Mouse (Mus musculus): ENCODE results near the gene Kmt5a. TPM values are rescaled to one million over a fixed set of nuclear protein-coding genes. Genes with fewer than 3 reads are reported as not detected.

The Kmt5a gene
- polyA plus RNA-seq, 1 experiment = 76.5 TPM

DNA sequence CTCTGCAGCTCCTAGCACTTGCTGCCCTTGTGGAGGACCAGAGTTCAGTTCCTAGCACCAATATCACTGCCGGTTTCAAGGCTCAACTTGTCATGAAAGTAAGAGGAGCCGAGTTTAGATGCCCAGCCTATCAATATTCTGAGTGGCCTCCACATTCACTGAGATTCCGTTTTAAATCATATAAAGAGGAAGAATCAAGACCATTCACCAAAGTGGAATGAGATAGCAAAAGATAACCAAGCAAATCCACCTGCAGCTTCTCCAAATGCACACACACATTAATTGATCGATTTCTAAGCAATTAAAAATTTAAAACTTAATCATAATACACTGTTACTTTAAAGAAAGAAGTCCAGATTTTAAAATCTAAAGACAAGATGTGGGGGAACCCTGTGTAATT, 42.0 kb downstream of the Kmt5a start:
- no peak for DNase-seq
- TF ChIP-seq POLR2A (IDR thresholded peaks at IDR 0.05; ENCODE audit: control insufficient read depth, extremely low read depth, insufficient read depth, low read length, poor library complexity) = no peak
- no peak for TF ChIP-seq CTCF (IDR thresholded peaks at IDR 0.05; ENCODE audit: borderline replicate concordance, control insufficient read depth, extremely low read depth, insufficient read depth, low read length, poor library complexity)
- Histone ChIP-seq H3K36me3 (ENCODE audit: control insufficient read depth, insufficient read depth, low read length) (no peaks in the 10 kb centered on the region), H3K27ac (ENCODE audit: control insufficient read depth, insufficient read depth, low read length) (no peak overlapping the region), H3K4me1 (replicated peaks; ENCODE audit: control insufficient read depth, insufficient read depth, low read length) (peaks cover 37% of the 10 kb centered on the region), H3K4me3 (ENCODE audit: control insufficient read depth, insufficient read depth, low read length) (no peak overlapping the region), H3K27me3 (ENCODE audit: control insufficient read depth, insufficient read depth, low read length) (no peaks in the 10 kb centered on the region)
- WGBS = 92% methylated on average over 4 of the region's 4 CpGs

DNA sequence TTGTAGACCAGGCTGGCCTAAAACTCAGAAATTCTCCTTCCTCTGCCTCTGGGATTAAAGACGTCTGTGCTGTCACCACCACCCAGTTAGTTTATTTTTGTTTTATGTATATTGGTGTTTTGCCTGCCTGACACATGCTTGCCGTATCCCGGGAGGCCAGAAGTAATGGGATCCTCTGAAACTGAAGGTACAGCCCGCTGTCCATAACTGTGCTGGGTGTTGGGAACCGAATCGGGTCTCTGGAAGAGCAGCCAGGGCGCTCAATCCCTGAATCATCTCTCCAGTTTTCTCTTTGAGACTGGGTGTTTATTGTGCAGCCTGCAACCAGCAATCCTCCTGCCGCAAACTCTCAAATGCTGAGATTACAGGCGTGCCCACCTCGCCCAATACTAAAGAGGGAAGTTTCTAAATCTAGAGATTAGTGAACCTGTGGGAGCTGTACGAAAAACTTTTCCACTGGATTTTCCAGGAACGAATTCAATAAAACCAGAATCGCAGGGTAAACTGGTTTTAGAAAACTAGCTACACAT, 42.8 kb downstream of the Kmt5a start:
- DNase-seq = peak; percentile 42
- TF ChIP-seq POLR2A (IDR thresholded peaks at IDR 0.05; ENCODE audit: control insufficient read depth, extremely low read depth, insufficient read depth, low read length, poor library complexity) (no peak), CTCF (IDR thresholded peaks at IDR 0.05; ENCODE audit: borderline replicate concordance, control insufficient read depth, extremely low read depth, insufficient read depth, low read length, poor library complexity) (no peak)
- no peaks in the 10 kb centered on the region for H3K27me3 ChIP-seq (ENCODE audit: control insufficient read depth, insufficient read depth, low read length)
- H3K4me3 ChIP-seq (ENCODE audit: control insufficient read depth, insufficient read depth, low read length) = peak overlapping the region; percentile 61
- no peaks in the 10 kb centered on the region for H3K36me3 ChIP-seq (ENCODE audit: control insufficient read depth, insufficient read depth, low read length)
- peak overlapping the region; percentile 75 for H3K27ac ChIP-seq (ENCODE audit: control insufficient read depth, insufficient read depth, low read length)
- 1% methylated on average over 13 of the region's 13 CpGs for WGBS
- peaks cover 33% of the 10 kb centered on the region for H3K4me1 ChIP-seq (replicated peaks; ENCODE audit: control insufficient read depth, insufficient read depth, low read length)

DNA sequence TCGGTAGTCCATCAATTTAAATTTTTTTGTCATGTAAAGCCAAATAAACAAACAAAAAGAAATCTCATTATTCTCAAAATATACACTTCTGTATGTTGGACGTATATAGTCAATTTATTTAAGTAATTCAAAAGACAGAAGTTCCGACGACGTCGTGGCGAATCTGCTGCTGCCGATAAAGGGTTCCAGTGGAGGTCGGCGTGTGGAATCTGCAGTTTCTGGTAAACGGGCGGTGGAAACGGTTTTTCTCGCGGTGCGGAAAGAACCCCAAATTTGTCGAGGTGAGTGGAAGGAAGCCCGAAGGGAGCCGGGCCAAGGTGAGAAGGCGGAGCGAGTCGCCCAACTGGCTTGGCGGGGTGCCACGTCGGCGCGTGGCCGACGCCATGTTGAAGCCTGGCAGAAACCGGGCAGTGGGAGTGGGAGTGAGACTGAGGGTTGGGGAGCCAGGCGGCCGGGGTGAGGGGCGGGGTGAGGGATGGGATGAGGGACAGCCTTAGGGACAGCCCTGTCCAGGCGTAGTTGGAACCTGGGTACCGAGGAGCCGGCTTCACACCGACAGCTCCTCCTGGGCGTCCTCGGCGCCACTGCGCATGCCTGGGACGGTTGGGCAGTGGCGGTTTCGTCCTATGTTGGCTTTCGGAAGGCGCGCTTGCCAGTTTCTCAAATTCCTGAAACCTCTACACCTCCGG, 43.4 kb downstream of the Kmt5a start, which contains the start of gene Snrnp35:
Snrnp35 (plus strand) TSS at position 169 of the 689 bp plus-strand sequence.
- H3K27ac ChIP-seq (ENCODE audit: control insufficient read depth, insufficient read depth, low read length) = peak within 1 kb of the TSS; percentile 75
- under 1% methylated on average over 48 of the region's 48 CpGs for WGBS
- peak within 1 kb of the TSS; percentile 79 for H3K4me3 ChIP-seq (ENCODE audit: control insufficient read depth, insufficient read depth, low read length)
- DNase-seq = peak; percentile 87
- no peaks in the 10 kb centered on the region for H3K27me3 ChIP-seq (ENCODE audit: control insufficient read depth, insufficient read depth, low read length)
- TF ChIP-seq CTCF (IDR thresholded peaks at IDR 0.05; ENCODE audit: borderline replicate concordance, control insufficient read depth, extremely low read depth, insufficient read depth, low read length, poor library complexity) (peak; percentile 57; the same call in 1 of the 2 replicates), POLR2A (IDR thresholded peaks at IDR 0.05; ENCODE audit: control insufficient read depth, extremely low read depth, insufficient read depth, low read length, poor library complexity) (peak; percentile 44; the same call in 1 of the 2 replicates)
- peaks cover 27% of the 10 kb centered on the region for H3K4me1 ChIP-seq (replicated peaks; ENCODE audit: control insufficient read depth, insufficient read depth, low read length)
- H3K36me3 ChIP-seq (ENCODE audit: control insufficient read depth, insufficient read depth, low read length) = no peaks in the 10 kb centered on the region

DNA sequence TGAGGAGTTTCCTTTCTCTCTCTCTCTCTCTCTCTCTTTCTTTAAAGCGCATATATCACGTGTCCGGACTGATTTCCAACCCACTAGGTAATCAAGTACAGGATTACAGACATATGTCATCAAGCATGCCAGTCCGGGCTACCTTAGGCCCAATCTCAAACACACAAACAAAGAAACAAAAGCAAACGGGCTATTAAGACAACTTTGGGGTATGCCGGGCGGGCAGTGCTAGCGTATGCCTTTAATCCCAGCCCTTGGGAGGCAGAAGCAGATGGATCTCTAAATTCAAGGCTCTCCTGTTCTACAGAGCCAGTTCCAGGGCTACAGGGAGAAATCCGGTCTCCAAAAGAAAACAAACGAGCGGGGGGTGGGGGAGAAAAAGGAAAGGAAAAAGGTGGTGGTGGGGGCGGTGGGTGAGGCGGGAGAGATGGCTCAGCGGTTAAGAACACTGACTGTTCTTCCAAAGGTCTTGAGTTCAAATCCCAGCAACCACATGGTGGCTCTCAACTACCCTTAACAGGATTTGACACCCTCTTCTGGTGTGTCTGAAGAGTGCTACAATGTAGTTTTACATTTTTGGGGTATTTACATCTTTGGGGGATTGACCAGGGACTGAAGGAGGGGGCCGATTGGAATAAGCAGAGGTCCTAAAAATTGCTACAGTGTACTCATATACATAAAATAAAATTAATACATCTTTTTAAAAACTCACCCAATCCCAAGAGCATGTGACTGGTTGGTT, 44.1 kb downstream of the Kmt5a start:
- peak overlapping the region; percentile 75 for H3K27ac ChIP-seq (ENCODE audit: control insufficient read depth, insufficient read depth, low read length)
- no peaks in the 10 kb centered on the region for H3K36me3 ChIP-seq (ENCODE audit: control insufficient read depth, insufficient read depth, low read length)
- TF ChIP-seq CTCF (IDR thresholded peaks at IDR 0.05; ENCODE audit: borderline replicate concordance, control insufficient read depth, extremely low read depth, insufficient read depth, low read length, poor library complexity) (no peak), POLR2A (IDR thresholded peaks at IDR 0.05; ENCODE audit: control insufficient read depth, extremely low read depth, insufficient read depth, low read length, poor library complexity) (no peak)
- WGBS = 5% methylated on average over 15 of the region's 15 CpGs
- peak overlapping the region; percentile 79 for H3K4me3 ChIP-seq (ENCODE audit: control insufficient read depth, insufficient read depth, low read length)
- DNase-seq = no peak
- peaks cover 22% of the 10 kb centered on the region for H3K4me1 ChIP-seq (replicated peaks; ENCODE audit: control insufficient read depth, insufficient read depth, low read length)
- no peaks in the 10 kb centered on the region for H3K27me3 ChIP-seq (ENCODE audit: control insufficient read depth, insufficient read depth, low read length)

DNA sequence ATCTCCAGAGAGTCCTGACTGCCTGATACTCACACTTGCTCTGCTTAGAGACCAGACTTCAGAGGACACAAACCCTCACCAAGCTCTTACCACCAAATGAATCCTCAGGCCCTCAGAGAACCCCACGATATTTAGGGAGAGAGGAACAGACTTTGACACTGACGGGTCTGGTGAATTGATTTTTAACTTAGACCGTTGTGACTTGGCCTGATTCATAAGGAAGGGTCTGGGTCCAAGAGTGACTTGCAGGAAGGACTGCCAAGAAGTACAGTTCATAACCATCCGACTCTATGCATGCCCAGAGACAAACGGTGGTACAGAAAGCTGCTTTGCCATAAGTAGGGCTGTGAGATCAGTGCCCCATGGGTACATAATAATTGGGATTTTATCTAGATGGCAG, 45.9 kb downstream of the Kmt5a start:
- no peak for TF ChIP-seq POLR2A (IDR thresholded peaks at IDR 0.05; ENCODE audit: control insufficient read depth, extremely low read depth, insufficient read depth, low read length, poor library complexity)
- TF ChIP-seq CTCF (IDR thresholded peaks at IDR 0.05; ENCODE audit: borderline replicate concordance, control insufficient read depth, extremely low read depth, insufficient read depth, low read length, poor library complexity) = no peak
- no peak overlapping the region for H3K4me3 ChIP-seq (ENCODE audit: control insufficient read depth, insufficient read depth, low read length)
- H3K36me3 ChIP-seq (ENCODE audit: control insufficient read depth, insufficient read depth, low read length) = no peaks in the 10 kb centered on the region
- H3K4me1 ChIP-seq (replicated peaks; ENCODE audit: control insufficient read depth, insufficient read depth, low read length) = peaks cover 11% of the 10 kb centered on the region; the same call in 1 of the 2 replicates
- H3K27me3 ChIP-seq (ENCODE audit: control insufficient read depth, insufficient read depth, low read length) = no peaks in the 10 kb centered on the region
- 96% methylated on average over 5 of the region's 5 CpGs for WGBS
- no peak overlapping the region for H3K27ac ChIP-seq (ENCODE audit: control insufficient read depth, insufficient read depth, low read length)
- DNase-seq = no peak

DNA sequence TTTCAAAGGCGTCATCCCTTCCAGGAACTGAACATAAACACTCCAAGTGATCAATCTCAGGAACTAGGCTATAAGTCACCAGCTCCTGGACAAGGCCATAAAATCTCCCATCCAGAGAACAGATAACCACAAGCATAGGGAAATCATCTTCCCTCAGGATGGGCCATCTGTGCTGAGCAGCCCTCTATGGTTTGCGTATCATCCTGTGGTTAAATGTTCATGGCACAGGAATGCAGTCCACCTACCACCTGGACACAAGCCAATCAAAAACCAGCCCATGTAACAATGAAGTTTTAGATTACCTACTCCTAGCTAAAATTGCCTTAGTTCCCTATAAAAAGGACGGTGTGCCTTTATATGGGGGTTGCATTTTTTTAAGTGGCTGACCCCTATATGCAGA, 49.2 kb downstream of the Kmt5a start:
- H3K36me3 ChIP-seq (ENCODE audit: control insufficient read depth, insufficient read depth, low read length) = 0 out of 2 replicates have a peak, but pooled peaks cover 4% of the 10 kb centered on the region
- WGBS = 96% methylated on average over 3 of the region's 3 CpGs
- H3K4me1 ChIP-seq (replicated peaks; ENCODE audit: control insufficient read depth, insufficient read depth, low read length) = peaks cover 6% of the 10 kb centered on the region; the same call in 1 of the 2 replicates
- no peak for DNase-seq
- H3K4me3 ChIP-seq (ENCODE audit: control insufficient read depth, insufficient read depth, low read length) = no peak overlapping the region
- no peak overlapping the region for H3K27ac ChIP-seq (ENCODE audit: control insufficient read depth, insufficient read depth, low read length)
- no peak for TF ChIP-seq POLR2A (IDR thresholded peaks at IDR 0.05; ENCODE audit: control insufficient read depth, extremely low read depth, insufficient read depth, low read length, poor library complexity)
- TF ChIP-seq CTCF (IDR thresholded peaks at IDR 0.05; ENCODE audit: borderline replicate concordance, control insufficient read depth, extremely low read depth, insufficient read depth, low read length, poor library complexity) = no peak
- no peaks in the 10 kb centered on the region for H3K27me3 ChIP-seq (ENCODE audit: control insufficient read depth, insufficient read depth, low read length)
